26 mouse cellular contexts compared by ENCODE assay signal in the genomic region with DNA sequence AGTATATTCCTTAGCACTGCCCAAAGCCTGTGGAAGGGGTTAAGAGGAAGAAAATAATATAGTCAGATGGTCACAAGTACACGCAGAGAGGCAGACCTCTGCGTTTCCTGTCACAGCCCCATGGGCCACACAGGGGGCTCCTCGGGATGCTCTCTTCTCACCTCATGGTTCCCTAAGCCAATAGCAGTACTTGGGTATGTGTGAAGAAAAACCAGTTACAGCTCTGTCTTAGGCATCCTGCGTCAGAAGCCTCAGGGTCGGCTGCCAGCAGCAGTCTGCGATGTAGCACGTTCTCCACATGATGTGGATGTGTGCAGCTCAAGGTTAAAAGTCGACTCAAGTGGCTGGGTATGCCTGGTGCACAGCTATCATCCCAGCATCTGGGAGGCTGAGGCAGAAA.
DNase-seq lines count a peak whose midpoint lies in the region; ATAC-seq lines count a peak whose summit lies in the region.
"Had no signal": no experiment of that assay in that cellular context is flagged by ENCODE, and none has a peak within 500 bp of the region (broad histone marks: within the 10 kb centered on the region; RNA-seq: fewer than 3 reads in every experiment).

No protein-coding gene starts in this region.

- no peak overlapping the region for H3K9ac ChIP-seq in kidney, embryonic 15.5 days
- H3K9ac ChIP-seq: embryonic facial prominence, embryonic 12.5 days; embryonic facial prominence, embryonic 15.5 days; forebrain, postnatal 0 days; hindbrain, embryonic 13.5 days had no signal

- H3K27ac ChIP-seq in kidney, embryonic 15.5 days, result peak overlapping the region; percentile 48; the same call in 1 of the 2 replicates
- H3K27ac ChIP-seq: embryonic facial prominence, embryonic 12.5 days; embryonic facial prominence, embryonic 15.5 days; gastrocnemius, adult 2 months; hindbrain, embryonic 10.5 days; hindbrain, embryonic 13.5 days had no signal

- no peaks in the 10 kb centered on the region for H3K27me3 ChIP-seq in kidney, embryonic 15.5 days
- H3K27me3 ChIP-seq: CH12.LX; embryonic facial prominence, embryonic 12.5 days; embryonic facial prominence, embryonic 15.5 days; hindbrain, embryonic 13.5 days; Patski had no signal

- no peaks in the 10 kb centered on the region for H3K9me3 ChIP-seq in kidney, embryonic 15.5 days (replicated peaks)
- H3K9me3 ChIP-seq: embryonic facial prominence, embryonic 12.5 days; embryonic facial prominence, embryonic 15.5 days; hindbrain, embryonic 10.5 days; hindbrain, embryonic 13.5 days had no signal

- WGBS in kidney, embryonic 15.5 days, result 55% methylated on average over 8 of the region's 8 CpGs

- 0 out of 2 replicates have a peak, but pooled peaks cover 5% of the 10 kb centered on the region for H3K36me3 ChIP-seq in kidney, embryonic 15.5 days
- H3K36me3 ChIP-seq: embryonic facial prominence, embryonic 12.5 days; embryonic facial prominence, embryonic 15.5 days; G1E; hindbrain, embryonic 10.5 days; hindbrain, embryonic 13.5 days had no signal

- H3K4me3 ChIP-seq in kidney, embryonic 15.5 days (replicated peaks), result no peak overlapping the region
- H3K4me3 ChIP-seq: embryonic facial prominence, embryonic 12.5 days; embryonic facial prominence, embryonic 15.5 days; gastrocnemius, adult 2 months; hindbrain, embryonic 10.5 days; hindbrain, embryonic 13.5 days had no signal

- no peak overlapping the region for H3K4me2 ChIP-seq in kidney, embryonic 15.5 days
- H3K4me2 ChIP-seq: embryonic facial prominence, embryonic 12.5 days; embryonic facial prominence, embryonic 15.5 days; hindbrain, embryonic 13.5 days had no signal

- no peak for ATAC-seq in kidney, embryonic 15.5 days (replicated peaks; ENCODE audit: low FRiP score)
- ATAC-seq in hematopoietic stem cell, adult 5-6 weeks (replicated peaks in 1 of 2; ENCODE audit: insufficient read depth in 1 of 2, low FRiP score in 2 of 2, low TSS enrichment in 1 of 2, low read depth in 1 of 2, poor library complexity in 2 of 2, severe bottlenecking in 2 of 2), result 0 out of 4 replicates have a peak, but pooled peaks have one; percentile 5 to 15
- ATAC-seq: forebrain, embryonic 14.5 days; forebrain, postnatal 0 days; hindbrain, embryonic 16.5 days; Patski had no signal

- DNase-seq in kidney, postnatal 14 days, result no peak
- DNase-seq in T-cell, adult 2 months (ENCODE audit: low spot score), result peak; percentile 30
- DNase-seq in natural killer cell, adult 2 months (ENCODE audit: low spot score in 2 of 2), result peak; percentile 63 to 71
- no peak for DNase-seq in lung, adult 18-20 months
- no peak for DNase-seq in spleen, adult 18-20 months
- DNase-seq in layer of hippocampus, adult 9-11 months, result no peak
- DNase-seq: adrenal gland, adult 8-10 months; adrenal gland, postnatal 25 days; cerebellum, adult 2 months; cerebellum, adult 9-11 months; cerebellum, postnatal 25 days; forebrain, postnatal 0 days; gastrocnemius, adult 2 months; gastrocnemius, postnatal 14 days; heart, adult 18-20 months had no signal

- peaks cover 35% of the 10 kb centered on the region for H3K4me1 ChIP-seq in kidney, embryonic 15.5 days
- H3K4me1 ChIP-seq: embryonic facial prominence, embryonic 12.5 days; hindbrain, embryonic 10.5 days had no signal

Comparison
In these comparisons a context has a peak if more than half of its experiments do, and no peak if none do; other contexts are left out.
1. DNase-seq: peak in T-cell, adult 2 months (single experiment) and natural killer cell, adult 2 months (2 of 2); none in kidney, postnatal 14 days (single experiment), lung, adult 18-20 months (0 of 2), spleen, adult 18-20 months (0 of 2) and layer of hippocampus, adult 9-11 months (single experiment).